Mouse (Mus musculus): Measurements from ENCODE around the gene Gga2. TPM values are rescaled to one million over a fixed set of nuclear protein-coding genes. Genes with fewer than 3 reads are reported as not detected.

Gene Gga2
- polyA plus RNA-seq, 1 experiment: 76.8 TPM

DNA sequence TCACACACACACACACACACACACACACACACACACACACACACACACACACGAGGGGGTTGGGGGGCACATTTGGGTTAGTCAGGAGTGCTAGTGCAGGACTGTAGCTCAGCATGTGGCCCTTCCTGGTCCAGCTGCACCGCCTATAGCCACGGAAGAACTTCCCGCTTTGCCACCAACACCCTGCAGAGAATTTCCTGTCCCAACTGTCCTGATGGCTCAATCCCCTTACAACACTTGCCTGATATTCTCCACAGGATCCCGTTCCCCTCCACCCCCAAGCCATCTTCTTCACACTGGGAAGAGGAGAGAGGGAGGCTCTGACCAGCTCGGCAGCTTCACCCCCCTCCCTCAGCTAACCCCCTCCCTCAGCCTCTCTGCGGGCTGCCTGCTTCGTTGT, 20.6 kb downstream of the Gga2 start:
- no peak for DNase-seq (ENCODE audit: low read depth)

GRCm38 (mm10) chr7:121995961-121996360, 25.1 kb downstream of the Gga2 start:
- no peak for DNase-seq (ENCODE audit: low read depth)

DNA sequence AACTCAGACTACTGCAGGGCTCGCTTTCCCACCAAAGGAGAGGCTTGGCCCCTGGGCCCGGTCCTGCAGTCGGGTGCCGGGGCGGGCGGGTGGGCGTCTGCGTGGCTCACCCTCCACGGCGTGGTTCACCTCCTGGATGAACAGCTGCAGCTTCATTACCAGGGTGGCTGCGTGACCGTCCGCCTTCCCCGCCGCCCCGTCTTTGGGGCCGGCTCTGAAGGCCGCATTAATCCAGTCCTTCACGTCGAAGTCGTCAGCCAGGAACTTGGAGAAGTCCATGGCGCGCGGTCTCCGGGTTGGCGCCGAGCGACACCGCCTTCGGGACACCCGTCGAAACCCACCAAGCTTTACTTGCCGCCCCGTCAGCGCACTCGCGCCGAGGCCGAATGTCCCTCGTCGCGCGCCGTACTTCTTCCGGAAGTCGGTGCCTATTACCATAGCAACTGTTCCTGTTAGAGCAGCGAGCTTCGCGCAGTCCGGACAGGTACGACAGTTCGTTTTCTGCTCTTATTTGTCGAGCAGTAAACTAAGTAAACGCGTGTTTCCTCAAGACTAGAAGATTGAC, 39.6 kb downstream of the Gga2 start, which contains the start of gene Cog7:
TSS of gene Cog7 (minus strand) at position 405 of the 565 bp plus-strand sequence.
- DNase-seq (ENCODE audit: low read depth): peak; percentile 28

DNA sequence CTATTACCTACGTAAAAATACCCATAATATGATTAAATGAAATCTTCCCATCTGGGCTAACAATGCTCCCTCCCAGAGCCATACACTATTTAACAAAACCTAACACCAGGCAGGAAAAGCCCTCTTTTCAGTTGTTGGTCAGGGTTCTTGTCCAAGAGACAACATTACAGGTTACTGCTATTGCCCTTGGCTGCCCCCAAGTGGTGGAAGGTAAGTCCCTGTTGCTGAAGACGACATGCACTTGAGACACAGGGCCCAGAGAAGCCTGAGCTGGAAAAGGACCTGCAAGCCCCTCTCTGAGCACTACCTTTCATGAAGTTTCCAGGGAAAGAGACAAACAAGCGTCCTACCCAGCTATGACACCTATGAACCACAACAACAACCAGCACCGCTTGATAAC, 46.0 kb downstream of the Gga2 start:
- DNase-seq (ENCODE audit: low read depth): no peak

DNA sequence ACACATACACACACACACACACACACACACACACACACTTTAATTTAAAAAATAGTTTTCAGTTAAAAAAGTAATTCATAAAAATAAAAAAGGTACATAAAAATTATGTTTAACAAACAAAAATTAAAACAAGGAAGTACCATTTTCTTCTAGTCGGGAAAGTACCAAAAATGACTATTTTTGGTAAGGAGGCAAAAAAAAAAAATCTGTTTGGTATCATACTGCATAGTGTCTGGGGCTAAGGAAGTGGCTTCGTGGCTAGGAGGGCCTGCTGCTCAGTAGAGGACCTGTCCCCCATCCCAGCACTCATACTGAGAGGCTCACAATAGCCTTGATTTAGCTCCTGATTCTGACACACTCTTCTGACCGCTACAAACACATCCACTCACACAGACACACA, 49.3 kb downstream of the Gga2 start:
- no peak for DNase-seq (ENCODE audit: low read depth)

- no peak for DNase-seq (ENCODE audit: low read depth)
Observed at GRCm38 (mm10) chr7:121970250-121970649, 50.8 kb downstream of the Gga2 start.

GRCm38 (mm10) chr7:121968816-121969215, 52.2 kb downstream of the Gga2 start:
- no peak for DNase-seq (ENCODE audit: low read depth)

GRCm38 (mm10) chr7:121968242-121968641, 52.8 kb downstream of the Gga2 start:
- no peak for DNase-seq (ENCODE audit: low read depth)

DNA sequence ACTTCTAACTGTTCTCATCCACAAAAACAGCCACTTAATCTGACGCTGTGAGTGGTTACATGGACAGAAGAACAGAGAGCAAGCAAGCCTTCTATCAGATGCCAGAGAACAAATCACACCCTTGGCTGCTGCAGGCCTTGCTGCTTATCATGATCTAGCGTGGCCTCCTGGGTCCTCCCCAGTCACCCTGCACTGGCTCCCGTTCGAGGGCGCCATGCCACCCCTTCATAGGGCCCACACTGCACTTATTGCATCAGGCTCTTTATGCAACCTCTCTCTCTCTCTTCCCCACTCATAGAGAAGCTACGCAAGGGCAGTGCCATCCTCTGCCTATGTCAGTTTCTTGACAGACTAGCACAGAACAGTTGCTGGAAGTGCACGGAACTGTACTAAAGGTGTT, 54.9 kb downstream of the Gga2 start:
- DNase-seq (ENCODE audit: low read depth): no peak

DNA sequence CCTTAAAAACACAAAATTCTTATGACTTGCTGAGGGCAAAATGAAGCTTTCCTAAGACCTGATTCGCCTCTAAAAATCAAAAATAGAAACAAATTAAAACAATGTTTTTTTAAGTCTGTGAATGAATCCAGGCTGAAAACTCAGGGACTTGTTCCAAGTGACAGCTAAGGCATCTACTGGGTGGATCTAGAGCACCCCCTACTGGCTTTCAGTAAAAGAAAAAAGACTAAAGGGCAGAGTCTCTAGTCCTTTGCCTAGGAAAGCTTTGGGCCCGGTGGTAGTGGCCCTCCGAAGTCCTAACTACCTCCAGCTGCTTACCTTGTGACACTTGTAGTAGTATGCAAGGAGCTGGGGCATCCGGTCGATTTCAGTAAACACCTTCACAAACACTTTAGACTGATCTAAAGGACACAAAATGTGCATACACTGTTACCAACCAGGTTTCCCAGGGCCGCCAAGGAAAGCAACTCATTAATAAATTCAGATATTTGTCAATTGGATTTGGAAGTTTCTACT, 57.1 kb downstream of the Gga2 start:
- no peak for DNase-seq (ENCODE audit: low read depth)

GRCm38 (mm10) chr7:121962571-121962959, 58.5 kb downstream of the Gga2 start:
- no peak for DNase-seq (ENCODE audit: low read depth)

DNA sequence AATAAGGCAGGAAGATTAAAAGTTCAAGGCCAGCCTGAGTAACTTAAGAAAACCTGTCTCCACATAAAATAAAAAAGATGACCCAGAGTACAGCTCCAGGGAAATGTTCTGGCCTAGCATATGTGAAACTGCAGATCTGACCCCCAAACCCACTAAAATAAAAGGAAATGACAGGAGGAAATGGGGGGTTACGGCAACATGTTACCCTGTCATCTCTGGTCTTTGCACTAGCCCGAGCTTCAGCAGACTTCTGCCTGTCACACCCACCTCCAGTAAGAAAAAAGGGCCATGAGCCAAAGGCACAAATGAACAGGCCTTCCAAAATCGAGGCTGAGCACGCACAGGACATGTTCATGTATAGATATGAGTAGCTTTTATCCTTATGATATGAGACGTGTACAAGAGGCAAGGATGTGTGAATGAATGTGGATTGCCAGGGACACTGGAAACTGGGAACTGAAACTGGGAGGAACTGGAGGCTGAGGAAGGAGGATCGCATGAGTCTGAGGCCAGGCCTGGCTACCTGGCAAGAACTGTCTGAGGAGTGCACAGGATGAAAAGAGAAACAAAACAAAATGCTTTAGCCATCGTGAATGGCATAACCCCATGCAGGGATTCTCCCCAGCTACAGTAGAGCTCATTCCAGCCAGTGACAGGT, 59.0 kb downstream of the Gga2 start:
- DNase-seq (ENCODE audit: low read depth): no peak

DNA sequence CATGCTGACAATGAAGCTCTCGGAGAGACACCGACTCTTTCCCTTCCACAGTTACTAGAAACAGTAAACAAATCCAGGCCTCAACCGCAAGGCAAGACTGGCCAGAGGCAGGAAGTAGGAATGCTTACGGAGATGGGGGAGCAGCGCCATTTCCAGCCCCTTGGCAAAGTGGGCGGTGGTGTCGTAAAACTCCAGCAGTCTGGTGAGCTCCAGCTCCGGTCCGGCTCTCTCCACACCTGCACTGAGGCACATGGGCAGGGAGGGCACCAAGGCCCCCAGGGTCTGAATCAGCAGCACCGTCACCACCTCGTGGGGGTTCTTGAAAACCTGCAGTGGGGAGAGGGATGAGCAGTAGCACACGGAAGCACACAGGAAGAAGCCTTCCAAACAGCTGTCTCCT, 65.2 kb downstream of the Gga2 start:
- DNase-seq (ENCODE audit: low read depth): no peak

DNA sequence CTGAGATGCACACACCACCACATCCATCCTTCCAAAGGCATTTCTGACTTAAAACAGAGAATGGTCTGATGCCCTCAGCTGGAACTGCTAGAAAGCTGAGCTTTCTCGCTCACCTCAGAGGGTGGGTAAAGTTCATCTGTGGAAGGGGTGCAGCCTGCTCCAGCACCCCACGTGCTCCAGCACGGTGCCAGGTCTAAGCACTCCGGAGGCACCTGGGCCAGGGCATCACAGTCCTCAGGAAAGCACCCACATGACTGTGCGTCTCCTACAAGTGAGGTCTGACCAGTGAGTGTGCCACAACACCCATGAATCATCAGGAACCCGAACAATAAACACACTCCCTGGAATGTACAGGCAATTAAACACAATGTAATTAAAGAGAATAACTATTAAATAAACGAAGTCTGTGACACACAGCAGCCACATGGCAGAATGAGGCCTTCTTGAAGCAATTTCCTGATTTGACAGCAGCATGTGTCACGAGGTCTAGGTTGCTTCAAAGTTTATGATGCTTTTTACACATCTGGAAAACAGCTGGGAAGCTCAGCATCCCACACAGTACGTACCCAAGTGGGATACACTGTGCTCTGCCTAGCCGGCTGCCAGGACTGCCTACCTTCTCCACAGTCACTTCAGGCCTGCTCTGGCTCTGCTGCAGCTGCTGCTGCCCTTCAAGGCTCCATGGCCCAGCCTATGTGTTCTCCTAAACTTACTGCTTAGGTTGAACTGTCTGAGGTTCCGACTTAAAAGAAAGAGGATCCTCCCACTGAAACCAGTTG, 65.9 kb downstream of the Gga2 start:
- DNase-seq (ENCODE audit: low read depth): no peak

- no peak for DNase-seq (ENCODE audit: low read depth)
Observed at GRCm38 (mm10) chr7:121947513-121947912, 73.5 kb downstream of the Gga2 start.

- no peak for DNase-seq (ENCODE audit: low read depth)
Observed at GRCm38 (mm10) chr7:121946196-121946595, 74.8 kb downstream of the Gga2 start.

- DNase-seq (ENCODE audit: low read depth): no peak
Observed at GRCm38 (mm10) chr7:121942371-121942770, 78.7 kb downstream of the Gga2 start.

DNA sequence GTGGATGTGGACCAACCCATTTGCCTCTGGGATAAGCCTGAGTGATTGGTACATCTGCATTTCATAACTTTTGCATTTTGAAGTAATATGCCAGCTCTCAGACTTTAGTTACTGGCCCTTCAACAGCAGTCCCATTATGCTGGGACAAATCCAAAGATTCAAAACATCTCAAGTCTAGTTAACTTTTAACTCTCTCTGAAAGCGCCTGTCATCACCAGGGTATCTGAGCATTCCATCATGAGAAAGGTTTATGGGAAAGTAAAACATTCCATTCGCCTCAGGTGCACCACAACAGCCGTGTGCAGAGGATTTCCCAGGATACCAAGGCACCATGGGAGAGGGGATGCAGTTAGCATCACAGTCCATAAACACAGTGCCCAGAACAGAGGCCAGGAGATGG, 79.4 kb downstream of the Gga2 start:
- no peak for DNase-seq (ENCODE audit: low read depth)

DNA sequence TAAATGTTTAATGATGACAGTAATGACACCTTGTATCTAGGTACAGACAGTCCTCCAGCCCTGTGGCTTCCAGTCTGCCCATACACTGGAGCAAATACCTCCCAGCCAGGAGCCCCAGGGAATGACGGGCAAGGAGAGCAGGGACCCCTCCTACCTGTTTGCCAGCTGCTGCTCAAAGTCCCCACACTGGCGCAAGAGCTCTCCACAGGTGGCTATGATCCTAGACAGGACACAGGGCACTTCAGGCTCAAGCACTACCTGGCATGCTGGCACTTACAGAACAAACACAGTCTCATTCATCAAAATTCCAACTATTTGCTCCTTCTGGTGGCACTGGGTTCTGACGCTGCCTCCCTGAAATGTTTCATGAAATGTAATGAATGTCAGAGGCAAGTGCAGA, 80.0 kb downstream of the Gga2 start:
- no peak for DNase-seq (ENCODE audit: low read depth)

DNA sequence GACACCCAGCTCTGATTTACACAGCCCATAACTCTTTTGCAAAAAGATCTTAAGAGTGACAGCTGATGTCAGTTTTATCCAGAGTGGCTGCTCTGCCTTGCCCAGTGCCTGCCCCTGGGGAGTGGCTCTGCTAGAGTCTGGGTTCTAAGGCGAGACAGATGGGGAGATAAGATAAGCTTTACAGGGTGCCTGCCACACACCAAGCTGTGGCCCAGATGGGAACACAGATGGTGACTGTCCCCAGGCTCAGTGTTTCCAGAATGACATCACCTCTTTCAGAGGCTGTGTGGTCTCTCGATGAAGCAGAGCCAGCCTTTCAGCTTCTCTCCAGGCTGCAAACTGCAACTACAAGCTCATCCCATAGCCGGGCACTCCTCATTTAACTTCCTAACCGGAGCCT, 81.3 kb downstream of the Gga2 start:
- DNase-seq (ENCODE audit: low read depth): no peak

GRCm38 (mm10) chr7:121939244-121939643, 81.8 kb downstream of the Gga2 start:
- DNase-seq (ENCODE audit: low read depth): no peak

GRCm38 (mm10) chr7:121938124-121938891, 82.7 kb downstream of the Gga2 start:
- DNase-seq (ENCODE audit: low read depth): no peak
